Mouse (Mus musculus) lung, postnatal 0 days (tissue): ENCODE results near the gene Znrf4. TPM values are rescaled to one million over a fixed set of nuclear protein-coding genes. Genes with fewer than 3 reads are reported as not detected.

Source experiments
- ATAC-seq: fragments of 200-750 bp; cut with Nextera tagmentation; 2 replicates; pipeline ENCODE4 v1.8.0; 2017; ENCODE audit warnings: moderate library complexity
- DNase-seq: peaks from one replicate; pipeline ENCODE4 v3.0.0-alpha.2; 2016; ENCODE audit warnings: low spot score
- H3K27ac ChIP-seq: fragments of 300-500 bp; sonication (generic); 2 replicates; pipeline ENCODE4 v1.5.1; 2014; ENCODE audit warnings: antibody characterized with exemption, mild to moderate bottlenecking, low read length, mixed read lengths
- H3K27me3 ChIP-seq: fragments of 300-500 bp; sonication (generic); replicated peaks from 2 replicates; pipeline ENCODE4 v1.6.1; 2014; ENCODE audit warnings: low read length, mixed read lengths; ENCODE audit not compliant: insufficient read depth
- H3K36me3 ChIP-seq: fragments of 300-500 bp; sonication (generic); 2 replicates; pipeline ENCODE4 v1.6.1; 2014; ENCODE audit warnings: low read length, mixed read lengths; ENCODE audit not compliant: insufficient read depth
- H3K4me1 ChIP-seq: fragments of 300-500 bp; sonication (generic); 2 replicates; pipeline ENCODE4 v1.6.1; 2014; ENCODE audit warnings: antibody characterized with exemption, low read depth, low read length, mixed read lengths; ENCODE audit not compliant: insufficient read depth
- H3K4me2 ChIP-seq: fragments of 300-500 bp; sonication (generic); replicated peaks from 2 replicates; pipeline ENCODE4 v1.6.1; 2014; ENCODE audit warnings: low read depth, mild to moderate bottlenecking, low read length, moderate library complexity, mixed read lengths
- H3K4me3 ChIP-seq: fragments of 300-500 bp; sonication (generic); 2 replicates; pipeline ENCODE4 v1.5.1; 2014; ENCODE audit warnings: low read depth, low read length
- H3K9ac ChIP-seq: fragments of 300-500 bp; sonication (generic); replicated peaks from 2 replicates; pipeline ENCODE4 v1.6.1; 2014; ENCODE audit warnings: low read depth, mild to moderate bottlenecking
- H3K9me3 ChIP-seq: fragments of 300-500 bp; sonication (generic); 2 replicates; pipeline ENCODE4 v1.6.1; 2016; ENCODE audit warnings: low read length, mixed read lengths
- CTCF ChIP-seq: IDR thresholded peaks from 2 replicates; pipeline ENCODE4 v1.5.1; 2016; ENCODE audit warnings: antibody characterized with exemption, mild to moderate bottlenecking
- EP300 ChIP-seq: IDR thresholded peaks from 2 replicates; pipeline ENCODE4 v1.6.1; 2016; ENCODE audit warnings: antibody characterized with exemption, mild to moderate bottlenecking, control low read depth
- WGBS: fragments of 180-500 bp; shearing (Covaris S2); extraction: QIAGEN DNeasy Blood & Tissue Kit; methylation state at CpG from one replicate; pipeline ENCODE4 v1.1.7; 2014; 5-methylcytosine and 5-hydroxymethylcytosine counted together
- polyA plus RNA-seq: library from polyadenylated mRNA; unstranded; fragments of >200 nt; fragmentation: Nextera tagmentation; extraction: Ambion mirVana; gene quantifications from 2 replicates; pipeline ENCODE4 v1.2.1, GENCODE M21; 2015

Znrf4 gene
- polyA plus RNA-seq: not detected in 2 replicates

DNA sequence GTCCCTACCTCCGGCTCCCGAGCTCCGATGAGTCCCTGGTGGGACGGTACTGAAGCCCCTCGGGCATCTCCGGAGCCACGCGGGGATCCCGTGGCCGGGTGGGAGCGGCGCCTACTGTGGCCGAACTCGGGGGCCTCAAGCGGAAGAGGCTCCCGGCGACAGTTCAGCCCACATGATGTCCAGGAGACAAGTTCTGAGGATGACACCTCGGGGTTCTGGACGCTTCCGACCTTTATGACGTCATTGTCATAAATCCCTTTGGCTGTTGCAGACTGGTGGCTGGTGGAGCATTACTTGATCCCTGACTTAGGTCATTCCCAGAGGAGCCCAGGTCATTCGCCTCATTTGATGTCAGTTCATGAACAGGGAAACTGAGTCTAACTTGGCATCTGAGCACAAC is at the start of gene Znrf4:
TSS of gene Znrf4 (minus strand) at position 122 of the 400 bp plus-strand sequence.
- TF ChIP-seq EP300 (no peak), CTCF (no peak)
- ATAC-seq (no peak), DNase-seq (no peak)
- Histone ChIP-seq H3K36me3 (no peaks in the 10 kb centered on the region), H3K27me3 (peaks cover 35% of the 10 kb centered on the region), H3K4me1 (peaks cover 2% of the 10 kb centered on the region; the same call in 1 of the 2 replicates), H3K27ac (no peak within 1 kb of the TSS), H3K4me2 (peak within 1 kb of the TSS; percentile 25; the same call in 1 of the 2 replicates), H3K9me3 (no peaks in the 10 kb centered on the region), H3K9ac (no peak within 1 kb of the TSS), H3K4me3 (peak within 1 kb of the TSS; percentile 14; the same call in 1 of the 2 replicates)
- WGBS: 58% methylated on average over 22 of the region's 22 CpGs

DNA sequence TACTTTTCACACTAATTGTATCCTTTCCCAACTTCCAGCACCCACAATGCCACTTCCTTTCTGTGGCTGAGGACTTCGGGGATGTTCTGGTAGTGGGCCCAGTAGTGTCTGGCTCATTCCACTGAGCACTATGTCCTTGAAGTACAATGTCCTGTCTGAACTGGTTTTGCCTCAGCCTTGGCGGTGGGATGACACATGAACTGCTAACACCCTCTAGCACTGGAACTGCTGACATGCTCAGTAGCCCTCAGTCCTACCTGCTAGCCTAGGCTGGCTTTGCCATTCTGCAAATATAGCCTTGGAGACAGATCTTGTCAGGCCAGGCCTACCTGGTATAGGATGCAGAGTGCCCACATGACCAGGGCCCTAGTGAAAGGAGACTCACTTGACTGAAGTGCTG is 49.6 kb upstream of the Znrf4 start:
- peaks cover 49% of the 10 kb centered on the region for H3K36me3 ChIP-seq
- H3K9ac ChIP-seq: no peak overlapping the region
- 91% methylated on average over 2 of the region's 2 CpGs for WGBS
- no peaks in the 10 kb centered on the region for H3K9me3 ChIP-seq
- DNase-seq: no peak
- ATAC-seq: no peak
- no peaks in the 10 kb centered on the region for H3K27me3 ChIP-seq
- H3K27ac ChIP-seq: no peak overlapping the region
- H3K4me2 ChIP-seq: no peak overlapping the region
- H3K4me3 ChIP-seq: no peak overlapping the region
- TF ChIP-seq CTCF (no peak), EP300 (no peak)
- no peaks in the 10 kb centered on the region for H3K4me1 ChIP-seq

- DNase-seq: peak; percentile 53
- no peak overlapping the region for H3K4me2 ChIP-seq
- no peaks in the 10 kb centered on the region for H3K4me1 ChIP-seq
- no peaks in the 10 kb centered on the region for H3K9me3 ChIP-seq
- 0 out of 2 replicates have a peak, but pooled peaks have one; percentile 15 for ATAC-seq
- H3K27ac ChIP-seq: no peak overlapping the region
- peaks cover 32% of the 10 kb centered on the region; the same call in 1 of the 2 replicates for H3K36me3 ChIP-seq
- no peaks in the 10 kb centered on the region for H3K27me3 ChIP-seq
- no peak for TF ChIP-seq EP300
- TF ChIP-seq CTCF: no peak
- no peak overlapping the region for H3K4me3 ChIP-seq
- 17% methylated on average over 1 of the region's 1 CpGs for WGBS
- no peak overlapping the region for H3K9ac ChIP-seq
Measured at GRCm38 (mm10) chr17:56560131-56560530, 47.9 kb upstream of the Znrf4 start.

DNA sequence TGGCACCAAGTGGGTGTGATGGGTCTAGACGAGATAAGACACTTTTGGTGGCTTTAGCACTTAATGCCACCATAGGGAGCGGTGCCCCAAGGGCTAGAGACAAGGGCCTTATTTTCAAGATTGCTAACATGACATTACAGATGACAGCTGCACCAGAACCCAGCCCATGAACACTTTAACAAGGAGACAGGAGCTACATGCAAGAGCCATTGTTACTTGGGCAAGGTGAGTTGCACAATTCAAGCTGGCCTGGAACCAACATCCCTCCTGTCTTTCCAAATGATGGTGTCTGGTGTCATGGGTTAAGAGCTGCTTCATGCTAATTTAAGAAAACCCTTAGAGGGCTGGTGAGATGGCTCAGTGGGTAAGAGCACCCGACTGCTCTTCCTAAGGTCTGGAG is 47.2 kb upstream of the Znrf4 start:
- Histone ChIP-seq H3K9ac (no peak overlapping the region), H3K9me3 (no peaks in the 10 kb centered on the region), H3K4me1 (no peaks in the 10 kb centered on the region), H3K36me3 (peaks cover 28% of the 10 kb centered on the region; the same call in 1 of the 2 replicates), H3K27me3 (no peaks in the 10 kb centered on the region), H3K27ac (no peak overlapping the region), H3K4me3 (no peak overlapping the region), H3K4me2 (no peak overlapping the region)
- ATAC-seq (no peak), DNase-seq (no peak)
- 62% methylated on average over 3 of the region's 3 CpGs for WGBS
- TF ChIP-seq CTCF: no peak
- TF ChIP-seq EP300: no peak

DNA sequence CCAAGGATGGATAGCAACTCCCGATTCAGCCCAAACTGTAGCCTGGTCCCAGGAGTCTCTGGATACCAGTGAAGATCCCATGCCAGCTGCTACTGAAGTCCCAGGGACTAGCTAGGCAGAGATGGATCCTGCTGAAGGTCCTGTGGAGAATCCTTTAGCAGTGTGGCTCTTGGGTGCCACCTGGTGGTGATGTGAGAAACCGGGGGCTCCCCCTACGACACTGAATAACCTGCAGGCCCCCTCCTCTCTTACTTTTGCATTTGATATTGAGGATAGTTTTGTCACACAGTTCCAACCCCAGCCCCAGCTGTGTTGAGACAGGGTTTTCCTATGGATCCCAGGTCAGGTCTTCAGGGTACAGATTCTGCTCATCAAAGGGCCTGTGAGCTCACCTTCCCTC is 46.2 kb upstream of the Znrf4 start:
- no peaks in the 10 kb centered on the region for H3K4me1 ChIP-seq
- H3K4me2 ChIP-seq: no peak overlapping the region
- H3K27ac ChIP-seq: no peak overlapping the region
- no peak overlapping the region for H3K9ac ChIP-seq
- H3K4me3 ChIP-seq: no peak overlapping the region
- no peaks in the 10 kb centered on the region for H3K9me3 ChIP-seq
- TF ChIP-seq CTCF (peak; percentile 85), EP300 (no peak)
- DNase-seq (peak; percentile 67), ATAC-seq (0 out of 2 replicates have a peak, but pooled peaks have one; percentile 6)
- 15% methylated on average over 3 of the region's 3 CpGs for WGBS
- peaks cover 19% of the 10 kb centered on the region; the same call in 1 of the 2 replicates for H3K36me3 ChIP-seq
- H3K27me3 ChIP-seq: no peaks in the 10 kb centered on the region

DNA sequence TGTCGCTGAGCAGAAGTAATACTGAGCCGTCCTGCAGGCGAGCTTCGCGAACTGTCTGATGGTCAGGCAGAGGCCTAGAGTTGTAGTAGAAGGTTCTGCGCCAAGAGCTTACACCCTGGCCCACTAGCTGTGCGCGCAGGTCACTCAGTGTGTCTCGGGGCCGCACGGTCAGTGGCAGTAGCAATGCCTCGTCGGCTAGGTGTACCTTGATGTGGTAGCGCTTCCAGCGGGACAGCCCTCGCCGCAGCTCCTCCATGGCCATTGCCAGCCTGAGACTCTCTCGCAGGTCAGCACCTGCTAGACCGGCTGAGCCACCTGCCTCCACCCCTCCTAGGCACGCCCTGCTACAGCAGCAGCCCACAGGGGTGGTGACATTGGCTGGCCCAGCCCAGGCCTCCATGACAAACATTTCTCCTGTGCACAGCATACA is 41.9 kb upstream of the Znrf4 start, which contains the start of gene Gm20219:
TSS of gene Gm20219 (minus strand) at position 266 of the 430 bp plus-strand sequence.
- Histone ChIP-seq H3K4me2 (peak within 1 kb of the TSS; percentile 35), H3K9me3 (no peaks in the 10 kb centered on the region), H3K4me3 (peak within 1 kb of the TSS; percentile 3; the same call in 1 of the 2 replicates), H3K27me3 (no peaks in the 10 kb centered on the region), H3K27ac (peak within 1 kb of the TSS; percentile 14; the same call in 1 of the 2 replicates), H3K4me1 (no peaks in the 10 kb centered on the region), H3K36me3 (no peaks in the 10 kb centered on the region), H3K9ac (no peak within 1 kb of the TSS)
- ATAC-seq (peak; percentile 93), DNase-seq (peak; percentile 79)
- no peak for TF ChIP-seq CTCF
- TF ChIP-seq EP300: no peak
- 54% methylated on average over 20 of the region's 20 CpGs for WGBS
